Comparison of ENCODE assay signal across 15 mouse cellular contexts in the genomic region with DNA sequence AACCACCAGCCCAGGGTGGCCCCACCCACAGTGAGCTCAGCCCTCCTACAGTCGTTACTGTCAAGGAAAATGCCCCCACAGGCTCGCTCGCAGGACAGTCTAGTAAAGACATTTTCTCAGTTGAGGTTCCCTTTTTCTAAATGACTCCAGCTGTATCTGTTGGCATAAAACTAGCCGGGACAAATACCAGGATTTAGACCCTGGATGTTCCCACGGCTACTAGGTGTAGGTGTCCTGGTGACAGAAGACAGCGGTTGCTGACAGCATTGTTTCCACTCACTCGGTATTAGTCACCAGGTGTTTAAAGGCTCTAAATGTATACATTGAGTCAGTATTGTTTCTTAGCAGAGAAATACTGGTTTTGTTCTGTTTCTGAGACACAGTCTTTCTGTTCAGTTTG. TPM values are rescaled to one million over a fixed set of nuclear protein-coding genes. Genes with fewer than 3 reads are reported as not detected.
"Had no signal": no experiment of that assay in that cellular context is flagged by ENCODE, and none has a peak within 500 bp of the region (broad histone marks: within the 10 kb centered on the region; RNA-seq: fewer than 3 reads in every experiment).

No protein-coding gene starts in this region.

- H3K4me2 ChIP-seq: limb, embryonic 15.5 days; liver, embryonic 13.5 days; midbrain, embryonic 13.5 days; neural tube, embryonic 13.5 days had no signal

- H3K9me3 ChIP-seq: limb, embryonic 15.5 days; liver, embryonic 13.5 days; midbrain, embryonic 13.5 days; neural tube, embryonic 13.5 days had no signal

- H3K27ac ChIP-seq: left cerebral cortex, adult 2 months; limb, embryonic 15.5 days; liver, embryonic 13.5 days; midbrain, embryonic 13.5 days; neural tube, embryonic 13.5 days had no signal

- H3K4me3 ChIP-seq: left cerebral cortex, adult 2 months; limb, embryonic 15.5 days; liver, embryonic 13.5 days; midbrain, embryonic 13.5 days; neural tube, embryonic 13.5 days had no signal

- H3K4me1 ChIP-seq: limb, embryonic 15.5 days; liver, embryonic 13.5 days; midbrain, embryonic 13.5 days; neural tube, embryonic 13.5 days had no signal

- DNase-seq: kidney, adult 8-10 months; kidney, postnatal 25 days; liver, embryonic 13.5 days; lung, adult 18-20 months; retina, postnatal 1 day; right cerebral cortex, postnatal 4 days; spleen, adult 18-20 months; thymus, postnatal 36 days had no signal

- H3K9ac ChIP-seq: limb, embryonic 15.5 days; liver, embryonic 13.5 days; midbrain, embryonic 13.5 days; neural tube, embryonic 13.5 days had no signal

- ATAC-seq: intestine, postnatal 0 days; midbrain, embryonic 13.5 days had no signal

- H3K27me3 ChIP-seq: limb, embryonic 15.5 days; liver, embryonic 13.5 days; midbrain, embryonic 13.5 days; neural tube, embryonic 13.5 days had no signal

RNA-seq across cellular contexts. Expression of gene Plac8, which starts 36.2 kb away (rescaled TPM):
- total RNA-seq: layer of hippocampus, postnatal 25 days; left cerebral cortex, adult 2 months; left cerebral cortex, postnatal 25 days had no signal
- polyA plus RNA-seq: midbrain, embryonic 13.5 days had no signal
